Mouse (Mus musculus) heart, embryonic 14.5 days (tissue): ENCODE measurements around the gene Ugt1a6a. TPM values are rescaled to one million over a fixed set of nuclear protein-coding genes. Genes with fewer than 3 reads are reported as not detected.

Source experiments
- ATAC-seq: fragments of 200-750 bp; cut with Nextera tagmentation; 2 replicates; pipeline ENCODE4 v1.8.0; 2017; ENCODE audit warnings: low read depth, moderate TSS enrichment; ENCODE audit not compliant: insufficient number of reproducible peaks, insufficient read depth, low FRiP score
- H3K27ac ChIP-seq, 2 experiments: fragments of 200-500 bp in 1 of 2; fragments of 300-500 bp in 1 of 2; sonication (generic) in 1 of 2; replicated peaks in 1 of 2; 2 replicates each; pipeline ENCODE4 v1.5.1; 2012 to 2014; ENCODE audit warnings: low read depth in 2 of 2, low read length in 2 of 2, control low read depth in 1 of 2, mild to moderate bottlenecking in 1 of 2, mixed read lengths in 1 of 2; ENCODE audit not compliant: control insufficient read depth in 1 of 2, insufficient read depth in 1 of 2
- H3K27me3 ChIP-seq: fragments of 300-500 bp; sonication (generic); 2 replicates; pipeline ENCODE4 v1.6.1; 2014; ENCODE audit warnings: mild to moderate bottlenecking, low read length, control low read depth; ENCODE audit not compliant: control insufficient read depth, insufficient read depth
- H3K36me3 ChIP-seq: fragments of 300-500 bp; sonication (generic); 2 replicates; pipeline ENCODE4 v1.6.1; 2014; ENCODE audit warnings: mild to moderate bottlenecking, control low read depth, low read length, mixed read lengths; ENCODE audit not compliant: control insufficient read depth, insufficient read depth
- H3K4me1 ChIP-seq, 2 experiments: fragments of 200-500 bp in 1 of 2; fragments of 300-500 bp in 1 of 2; sonication (generic) in 1 of 2; 2 replicates each; pipeline ENCODE4 v1.6.1; 2012 to 2014; ENCODE audit warnings: low read length in 2 of 2, control low read depth in 1 of 2, mixed read lengths in 1 of 2; ENCODE audit not compliant: control insufficient read depth in 2 of 2, insufficient read depth in 2 of 2
- H3K4me2 ChIP-seq: fragments of 300-500 bp; sonication (generic); 2 replicates; pipeline ENCODE4 v1.6.1; 2014; ENCODE audit warnings: mild to moderate bottlenecking, low read length
- H3K4me3 ChIP-seq, 2 experiments: fragments of 200-500 bp in 1 of 2; fragments of 300-500 bp in 1 of 2; sonication (generic) in 1 of 2; 2 replicates each; pipeline ENCODE4 v1.5.1; 2012 to 2014; ENCODE audit warnings: low read length in 2 of 2, mild to moderate bottlenecking in 2 of 2, control low read depth in 1 of 2, low read depth in 1 of 2, moderate library complexity in 1 of 2; ENCODE audit not compliant: control insufficient read depth in 1 of 2, insufficient read depth in 1 of 2
- H3K9ac ChIP-seq: fragments of 300-500 bp; sonication (generic); 2 replicates; pipeline ENCODE4 v1.6.1; 2014; ENCODE audit warnings: mild to moderate bottlenecking, low read length
- H3K9me3 ChIP-seq: fragments of 300-500 bp; sonication (generic); 2 replicates; pipeline ENCODE4 v1.6.1; 2016; ENCODE audit warnings: low read length, control low read depth; ENCODE audit not compliant: control insufficient read depth
- WGBS: fragments of 180-500 bp; shearing (Covaris S2); extraction: QIAGEN DNeasy Blood & Tissue Kit; methylation state at CpG from one replicate; pipeline ENCODE4 v1.1.7; 2014; 5-methylcytosine and 5-hydroxymethylcytosine counted together
- polyA plus RNA-seq: library from polyadenylated mRNA; unstranded; fragments of >200 nt; fragmentation: Nextera tagmentation; extraction: Ambion mirVana; gene quantifications from 2 replicates; pipeline ENCODE4 v1.2.1, GENCODE M21; 2014

Gene Ugt1a6a
- polyA plus RNA-seq, 1 experiment from 2014 or later, result 0.53 TPM

GRCm38 (mm10) chr1:88205294-88205922 lies 70.8 kb downstream of the Ugt1a6a start, which contains the start of gene Dnajb3:
Dnajb3 (minus strand) TSS chr1:88205782.
- peaks cover 3% of the 10 kb centered on the region in 2 experiments; a peak in 2 of 4 replicates for H3K4me1 ChIP-seq
- ATAC-seq, result peak; percentile 90
- no peaks in the 10 kb centered on the region for H3K36me3 ChIP-seq
- peak within 1 kb of the TSS; percentile 76 for H3K9ac ChIP-seq
- H3K9me3 ChIP-seq, result no peaks in the 10 kb centered on the region
- H3K27me3 ChIP-seq, result no peaks in the 10 kb centered on the region
- H3K4me2 ChIP-seq, result peak within 1 kb of the TSS; percentile 84
- 5% methylated on average over 62 of the region's 62 CpGs for WGBS
- peak within 1 kb of the TSS; percentile 49 to 66 for H3K4me3 ChIP-seq
- no peak within 1 kb of the TSS for H3K27ac ChIP-seq

- Histone ChIP-seq H3K27ac (no peak overlapping the region), H3K36me3 (no peaks in the 10 kb centered on the region), H3K9me3 (peaks cover 8% of the 10 kb centered on the region), H3K4me2 (no peak overlapping the region), H3K9ac (no peak overlapping the region), H3K4me1 (peaks cover 3% of the 10 kb centered on the region in 2 experiments; a peak in 2 of 4 replicates), H3K27me3 (no peaks in the 10 kb centered on the region), H3K4me3 (no peak overlapping the region)
- no peak for ATAC-seq
- WGBS, result 43% methylated on average over 2 of the region's 2 CpGs
Observed at GRCm38 (mm10) chr1:88206843-88207479, 72.4 kb downstream of the Ugt1a6a start.

- no peaks in the 10 kb centered on the region for H3K4me1 ChIP-seq
- no peak within 1 kb of the TSS for H3K4me3 ChIP-seq
- WGBS, result 61% methylated on average over 8 of the region's 8 CpGs
- ATAC-seq, result peak; percentile 4; the same call in 1 of the 2 replicates
- peaks cover 47% of the 10 kb centered on the region for H3K9me3 ChIP-seq
- H3K27me3 ChIP-seq, result no peaks in the 10 kb centered on the region
- H3K36me3 ChIP-seq, result no peaks in the 10 kb centered on the region
- H3K9ac ChIP-seq, result no peak within 1 kb of the TSS
- no peak within 1 kb of the TSS for H3K27ac ChIP-seq
- no peak within 1 kb of the TSS for H3K4me2 ChIP-seq
Observed at GRCm38 (mm10) chr1:88211812-88212211, 77.2 kb downstream of the Ugt1a6a start, which contains the start of gene Ugt1a1. Ugt1a1 (plus strand) TSS chr1:88211959.

GRCm38 (mm10) chr1:88212341-88213045 lies 77.9 kb downstream of the Ugt1a6a start:
- H3K27me3 ChIP-seq, result no peaks in the 10 kb centered on the region
- no peaks in the 10 kb centered on the region for H3K36me3 ChIP-seq
- H3K4me1 ChIP-seq, result no peaks in the 10 kb centered on the region
- no peak overlapping the region for H3K4me2 ChIP-seq
- WGBS, result 56% methylated on average over 8 of the region's 8 CpGs
- H3K9me3 ChIP-seq, result peaks cover 47% of the 10 kb centered on the region
- no peak overlapping the region for H3K4me3 ChIP-seq
- no peak overlapping the region for H3K27ac ChIP-seq
- peak; percentile 13; the same call in 1 of the 2 replicates for ATAC-seq
- no peak overlapping the region for H3K9ac ChIP-seq

- no peaks in the 10 kb centered on the region for H3K27me3 ChIP-seq
- WGBS, result 68% methylated on average over 1 of the region's 1 CpGs
- no peak for ATAC-seq
- no peak overlapping the region for H3K9ac ChIP-seq
- peaks cover 47% of the 10 kb centered on the region for H3K9me3 ChIP-seq
- H3K27ac ChIP-seq, result no peak overlapping the region
- H3K4me3 ChIP-seq, result no peak overlapping the region
- no peaks in the 10 kb centered on the region for H3K36me3 ChIP-seq
- no peak overlapping the region for H3K4me2 ChIP-seq
- no peaks in the 10 kb centered on the region for H3K4me1 ChIP-seq
Observed at GRCm38 (mm10) chr1:88213061-88213460, 78.5 kb downstream of the Ugt1a6a start.

- H3K9ac ChIP-seq, result no peak overlapping the region
- H3K4me3 ChIP-seq, result no peak overlapping the region
- WGBS, result 67% methylated on average over 2 of the region's 2 CpGs
- H3K27ac ChIP-seq, result no peak overlapping the region
- no peaks in the 10 kb centered on the region for H3K27me3 ChIP-seq
- peaks cover 47% of the 10 kb centered on the region for H3K9me3 ChIP-seq
- no peaks in the 10 kb centered on the region for H3K4me1 ChIP-seq
- no peaks in the 10 kb centered on the region for H3K36me3 ChIP-seq
- ATAC-seq, result 0 out of 2 replicates have a peak, but pooled peaks have one; percentile 5
- H3K4me2 ChIP-seq, result no peak overlapping the region
Observed at GRCm38 (mm10) chr1:88213766-88214461, 79.3 kb downstream of the Ugt1a6a start.

- H3K27ac ChIP-seq, result no peak overlapping the region
- H3K4me1 ChIP-seq, result no peaks in the 10 kb centered on the region
- H3K9me3 ChIP-seq, result peaks cover 47% of the 10 kb centered on the region
- H3K4me2 ChIP-seq, result no peak overlapping the region
- ATAC-seq, result no peak
- no peak overlapping the region for H3K9ac ChIP-seq
- no peak overlapping the region for H3K4me3 ChIP-seq
- H3K27me3 ChIP-seq, result no peaks in the 10 kb centered on the region
- no peaks in the 10 kb centered on the region for H3K36me3 ChIP-seq
- WGBS, result 70% methylated on average over 2 of the region's 2 CpGs
Observed at GRCm38 (mm10) chr1:88214462-88214952, 79.9 kb downstream of the Ugt1a6a start.
